Mouse (Mus musculus) gastrocnemius, postnatal 14 days (tissue): ENCODE results near the gene Gm973. TPM values are rescaled to one million over a fixed set of nuclear protein-coding genes. Genes with fewer than 3 reads are reported as not detected.

Source experiments
- DNase-seq: peaks from one replicate; pipeline ENCODE4 v3.0.0; 2021; ENCODE audit warnings: mixed read lengths
- intact Hi-C: fragments of 180-260 bp; cut with DNase I; formaldehyde crosslinking; loops from one replicate; pipeline ENCODE4 v1.15.1; 2025; ENCODE audit warnings: low total_unique reads
- total RNA-seq, 2 experiments: library from RNA; stranded (reverse); gene quantifications; 2 replicates each; pipeline ENCODE4 v1.2.3; 2021

Gene Gm973
- total RNA-seq, 2 experiments from 2014 or later, result 0.49 to 0.53 TPM

- no peak for DNase-seq
- intact Hi-C loops, result no loop called here
These were observed 137.3 kb downstream of the Gm973 start for GRCm38 (mm10) chr1:59653243-59653911.

- DNase-seq, result no peak
- intact Hi-C loops, result no loop called here
These were observed 140.4 kb downstream of the Gm973 start for GRCm38 (mm10) chr1:59656244-59657171.

GRCm38 (mm10) chr1:59663456-59664135 lies 147.5 kb downstream of the Gm973 start:
- intact Hi-C loops, result no loop called here
- no peak for DNase-seq

- DNase-seq, result no peak
- intact Hi-C loops, result no loop called here
These were observed 152.8 kb downstream of the Gm973 start for GRCm38 (mm10) chr1:59668871-59669270.

GRCm38 (mm10) chr1:59669962-59670630 lies 154.0 kb downstream of the Gm973 start:
- DNase-seq, result peak; percentile 15
- intact Hi-C loops, result no loop called here

- DNase-seq, result peak; percentile 87
- intact Hi-C loops, result no loop called here
These were observed 154.6 kb downstream of the Gm973 start, which contains the start of gene Sumo1 for GRCm38 (mm10) chr1:59670641-59671168. Gene Sumo1, minus strand, starts transcription at chr1:59670834.

- no peak for DNase-seq
- intact Hi-C loops, result no loop called here
These were observed 157.6 kb downstream of the Gm973 start for GRCm38 (mm10) chr1:59673661-59674060.

- DNase-seq, result peak; percentile 6
- intact Hi-C loops, result no loop called here
These were observed 168.1 kb downstream of the Gm973 start for GRCm38 (mm10) chr1:59683926-59684818.

- peak; percentile 84 for DNase-seq
- intact Hi-C loops, result no loop called here
These were observed 169.0 kb downstream of the Gm973 start, which contains the start of gene Nop58 for GRCm38 (mm10) chr1:59684819-59685755. Gene Nop58, plus strand, starts transcription at chr1:59684971.

Other genes with a start within 250 kb of the Gm973 start
- gene Fzd7, start 33.8 kb upstream of the Gm973 start, total RNA-seq, result 10 to 100 TPM; 21.6 to 26.0 TPM
- gene Sumo1, start 154.6 kb downstream of the Gm973 start, total RNA-seq, result 10 to 100 TPM; 54.3 to 61.5 TPM
- 10 to 100 TPM; 25.7 to 33.5 TPM for gene Nop58, start 168.7 kb downstream of the Gm973 start, total RNA-seq
- gene Bmpr2, start 247.1 kb downstream of the Gm973 start, total RNA-seq, result 10 to 100 TPM; 32.2 to 32.6 TPM